Mouse (Mus musculus) E14TG2a.4 (cell line): ENCODE results near the gene Cd274.

Experiments
- H3K27me3 ChIP-seq: 2 replicates; pipeline ENCODE4 v1.6.1; 2014; ENCODE audit warnings: low read length, control low read depth; ENCODE audit not compliant: insufficient read depth
- H3K36me3 ChIP-seq: 2 replicates; pipeline ENCODE4 v1.6.1; 2014; ENCODE audit warnings: low read length, control low read depth; ENCODE audit not compliant: insufficient read depth
- H3K4me1 ChIP-seq: replicated peaks from 2 replicates; pipeline ENCODE4 v1.6.1; 2014; ENCODE audit warnings: low read depth, low read length, control low read depth
- H3K4me3 ChIP-seq: replicated peaks from 2 replicates; pipeline ENCODE4 v1.5.1; 2014; ENCODE audit warnings: mild to moderate bottlenecking, low read length
- H3K9me3 ChIP-seq: 2 replicates; pipeline ENCODE4 v1.6.1; 2014; ENCODE audit warnings: low read length, control low read depth
- CTCF ChIP-seq: conservative IDR thresholded peaks from 2 replicates; pipeline ENCODE4 v1.5.1; 2014; ENCODE audit warnings: low read length
- NANOG ChIP-seq: IDR thresholded peaks from 2 replicates; pipeline ENCODE4 v1.6.1; 2014; ENCODE audit warnings: borderline replicate concordance, low read length, mixed read lengths
- POU5F1 ChIP-seq: IDR thresholded peaks from 2 replicates; pipeline ENCODE4 v1.6.1; 2014; ENCODE audit warnings: low read length, borderline replicate concordance

Cd274 gene

DNA sequence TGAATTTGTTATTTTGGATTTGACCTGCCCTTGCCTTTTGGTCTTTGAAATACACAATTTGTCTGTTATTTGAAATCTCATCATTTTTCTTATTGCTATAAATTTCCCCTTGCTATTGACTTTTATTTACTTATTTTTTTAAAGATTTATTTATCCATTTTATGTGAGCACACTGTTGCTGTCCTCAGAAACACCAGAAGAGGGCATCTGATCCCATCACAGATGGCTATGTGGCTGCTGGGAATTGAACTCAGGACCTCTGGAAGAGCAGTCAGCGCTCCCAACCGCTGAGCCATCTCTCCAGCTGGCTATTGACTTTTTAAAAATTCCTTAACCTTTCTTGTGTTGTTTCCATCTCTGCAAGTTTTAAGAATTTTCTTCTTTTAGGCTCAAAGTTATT is 30.6 kb upstream of the Cd274 start:
- peaks cover 16% of the 10 kb centered on the region for H3K4me1 ChIP-seq
- H3K36me3 ChIP-seq = no peaks in the 10 kb centered on the region
- H3K27me3 ChIP-seq = peaks cover 10% of the 10 kb centered on the region
- H3K4me3 ChIP-seq = no peak overlapping the region
- no peaks in the 10 kb centered on the region for H3K9me3 ChIP-seq
- TF ChIP-seq NANOG (no peak), POU5F1 (no peak), CTCF (no peak)

- H3K27me3 ChIP-seq = peaks cover 2% of the 10 kb centered on the region; the same call in 1 of the 2 replicates
- TF ChIP-seq CTCF = no peak
- TF ChIP-seq POU5F1 = no peak
- H3K36me3 ChIP-seq = no peaks in the 10 kb centered on the region
- no peaks in the 10 kb centered on the region for H3K4me1 ChIP-seq
- H3K9me3 ChIP-seq = no peaks in the 10 kb centered on the region
- H3K4me3 ChIP-seq = no peak overlapping the region
These were observed 26.2 kb upstream of the Cd274 start for GRCm38 (mm10) chr19:29341029-29341428.

DNA sequence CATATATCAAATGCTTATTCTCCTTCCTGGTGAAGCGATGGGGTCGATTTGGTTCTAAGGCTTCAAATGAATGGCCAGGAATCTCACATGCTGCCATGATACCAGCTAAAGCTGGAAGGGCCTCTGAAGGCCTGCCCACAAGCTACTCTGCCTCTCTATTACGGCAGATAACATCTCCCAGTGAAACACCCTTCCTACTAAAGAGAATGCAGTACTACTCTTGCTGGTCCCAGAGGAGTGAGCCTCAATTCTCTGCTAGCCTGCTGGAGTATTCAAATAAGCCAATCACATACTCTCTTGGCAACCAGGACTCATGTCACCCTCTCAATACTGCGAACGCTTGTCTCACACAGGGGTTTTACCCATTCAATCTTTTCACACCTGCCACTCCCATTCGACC is 25.0 kb upstream of the Cd274 start:
- TF ChIP-seq CTCF (no peak), POU5F1 (no peak), NANOG (no peak)
- Histone ChIP-seq H3K9me3 (no peaks in the 10 kb centered on the region), H3K4me1 (no peaks in the 10 kb centered on the region), H3K4me3 (no peak overlapping the region), H3K27me3 (peaks cover 2% of the 10 kb centered on the region; the same call in 1 of the 2 replicates), H3K36me3 (no peaks in the 10 kb centered on the region)

- Histone ChIP-seq H3K27me3 (no peaks in the 10 kb centered on the region), H3K36me3 (no peaks in the 10 kb centered on the region), H3K9me3 (no peaks in the 10 kb centered on the region), H3K4me1 (0 out of 2 replicates have a peak, but pooled peaks cover under 1% of the 10 kb centered on the region), H3K4me3 (no peak overlapping the region)
- no peak for TF ChIP-seq CTCF
- no peak for TF ChIP-seq NANOG
- TF ChIP-seq POU5F1 = no peak
These were observed 22.4 kb upstream of the Cd274 start for GRCm38 (mm10) chr19:29344868-29345267.

DNA sequence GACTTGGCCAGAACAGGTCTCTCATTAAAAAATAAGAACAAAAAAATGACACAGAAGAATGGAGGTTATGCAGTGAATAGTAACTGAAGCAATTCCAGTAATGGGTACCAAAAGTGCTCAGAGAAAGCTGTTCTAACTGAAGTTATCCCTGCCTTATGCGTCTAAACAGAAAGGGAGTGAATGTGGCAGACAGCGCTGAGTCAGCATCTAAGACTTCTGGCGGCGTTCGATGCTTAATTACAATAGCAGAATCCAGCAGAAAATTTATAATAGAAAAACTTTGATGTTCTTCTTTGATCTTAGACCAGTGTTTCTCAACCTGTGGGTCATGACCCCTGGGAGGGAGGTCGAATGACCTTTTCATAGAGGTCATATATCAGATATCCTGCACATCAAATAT is 21.6 kb upstream of the Cd274 start:
- H3K36me3 ChIP-seq = no peaks in the 10 kb centered on the region
- TF ChIP-seq NANOG = no peak
- H3K4me1 ChIP-seq = peaks cover 8% of the 10 kb centered on the region
- no peaks in the 10 kb centered on the region for H3K27me3 ChIP-seq
- H3K4me3 ChIP-seq = no peak overlapping the region
- no peaks in the 10 kb centered on the region for H3K9me3 ChIP-seq

GRCm38 (mm10) chr19:29350991-29351390 is 16.3 kb upstream of the Cd274 start:
- no peaks in the 10 kb centered on the region for H3K9me3 ChIP-seq
- H3K4me3 ChIP-seq = no peak overlapping the region
- H3K4me1 ChIP-seq = peaks cover 25% of the 10 kb centered on the region
- H3K27me3 ChIP-seq = no peaks in the 10 kb centered on the region
- TF ChIP-seq POU5F1 (no peak), NANOG (no peak), CTCF (no peak)
- H3K36me3 ChIP-seq = no peaks in the 10 kb centered on the region

DNA sequence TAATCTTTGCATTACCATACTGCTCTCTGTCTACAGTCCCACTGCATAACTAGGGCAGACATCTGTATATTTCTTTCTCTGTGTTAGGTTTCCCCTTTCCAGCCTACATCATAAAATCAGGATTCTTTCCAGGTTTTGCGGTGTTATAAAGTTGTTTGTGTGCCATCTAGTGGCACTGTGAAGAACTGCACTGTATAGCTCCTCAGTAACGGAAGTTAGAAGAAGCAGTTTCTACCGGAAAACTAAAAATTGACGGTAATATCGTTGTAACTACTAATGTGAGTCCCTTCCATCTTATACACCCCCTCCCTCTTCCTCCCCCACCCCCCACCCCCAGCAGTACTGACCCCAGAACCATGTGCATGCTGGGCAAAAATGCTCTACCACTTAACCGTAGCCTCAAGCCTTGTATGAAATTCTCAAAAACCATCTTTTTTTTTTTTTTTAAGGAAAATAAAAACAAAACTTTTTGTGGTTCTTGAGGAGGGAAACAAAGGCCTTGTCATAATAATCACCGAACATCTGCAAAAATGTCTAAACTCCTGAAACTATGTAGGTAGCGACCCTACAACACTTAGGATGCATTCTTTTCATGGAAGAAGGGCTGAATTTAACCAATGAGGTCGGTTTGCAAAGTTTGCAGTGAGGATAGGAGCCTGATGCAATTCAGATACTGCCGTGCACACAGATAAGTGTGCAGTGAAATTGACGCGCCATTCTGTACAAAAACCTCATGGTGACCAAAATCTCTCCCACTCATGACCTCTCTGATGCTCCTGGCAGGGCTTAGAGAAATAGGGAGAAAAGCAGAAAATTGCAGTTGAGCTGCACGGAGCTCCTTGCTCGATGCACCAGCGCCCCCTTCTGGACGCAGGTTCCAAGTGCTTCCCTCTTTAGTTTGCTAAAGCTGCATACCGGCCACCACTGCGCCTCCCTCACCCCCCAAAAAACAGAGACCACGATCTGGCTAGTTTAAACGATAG is 12.1 kb upstream of the Cd274 start:
- no peaks in the 10 kb centered on the region for H3K36me3 ChIP-seq
- H3K27me3 ChIP-seq = no peaks in the 10 kb centered on the region
- TF ChIP-seq POU5F1 = no peak
- peak; percentile 87 for TF ChIP-seq CTCF
- peaks cover 29% of the 10 kb centered on the region for H3K4me1 ChIP-seq
- no peaks in the 10 kb centered on the region for H3K9me3 ChIP-seq
- H3K4me3 ChIP-seq = no peak overlapping the region; the same call in 1 of the 2 replicates

DNA sequence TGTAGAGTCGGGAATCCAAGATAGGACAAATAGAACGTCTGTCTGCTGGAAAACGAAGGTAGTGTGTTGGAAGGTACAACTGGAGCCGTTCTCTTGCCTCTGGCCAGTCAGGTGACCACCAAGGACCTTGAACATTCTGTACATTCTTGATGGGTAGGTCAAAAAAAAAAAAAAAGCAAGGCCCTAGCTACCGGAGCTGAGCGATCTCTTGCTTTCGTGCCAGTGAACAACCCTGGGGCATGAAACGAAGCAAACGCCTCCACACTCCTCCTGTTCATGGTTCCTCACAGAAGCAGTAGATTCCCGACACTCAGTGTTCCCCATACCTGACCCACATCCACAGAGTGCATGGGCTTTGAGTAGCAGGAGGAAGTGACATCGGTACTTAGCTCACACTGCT is 11.0 kb upstream of the Cd274 start:
- Histone ChIP-seq H3K36me3 (no peaks in the 10 kb centered on the region), H3K9me3 (no peaks in the 10 kb centered on the region), H3K4me1 (peaks cover 22% of the 10 kb centered on the region), H3K27me3 (no peaks in the 10 kb centered on the region), H3K4me3 (no peak overlapping the region)
- TF ChIP-seq POU5F1 (no peak), NANOG (no peak), CTCF (no peak)
